Mouse (Mus musculus) gonadal fat pad, adult 2 months (tissue): Measurements from ENCODE around the gene Zkscan8. TPM values are rescaled to one million over a fixed set of nuclear protein-coding genes. Genes with fewer than 3 reads are reported as not detected.
"Not testable (repeated sequence)": the region's sequence is repeated elsewhere in the genome, so short reads cannot be mapped to it uniquely, and the experiment has no call there.

ENCODE experiments used
- DNase-seq: peaks from one replicate; pipeline ENCODE4 v3.0.0-alpha.2; 2012; ENCODE audit warnings: low read depth
- polyA plus RNA-seq: library from polyadenylated mRNA; depleted of rRNA; stranded (reverse); fragments of >200 nt; gene quantifications from 2 replicates; pipeline ENCODE4 v1.2.3, GENCODE M21; 2012; rRNA removed

The Zkscan8 gene
- polyA plus RNA-seq, result 6.2 and 6.3 TPM in 2 replicates

DNA sequence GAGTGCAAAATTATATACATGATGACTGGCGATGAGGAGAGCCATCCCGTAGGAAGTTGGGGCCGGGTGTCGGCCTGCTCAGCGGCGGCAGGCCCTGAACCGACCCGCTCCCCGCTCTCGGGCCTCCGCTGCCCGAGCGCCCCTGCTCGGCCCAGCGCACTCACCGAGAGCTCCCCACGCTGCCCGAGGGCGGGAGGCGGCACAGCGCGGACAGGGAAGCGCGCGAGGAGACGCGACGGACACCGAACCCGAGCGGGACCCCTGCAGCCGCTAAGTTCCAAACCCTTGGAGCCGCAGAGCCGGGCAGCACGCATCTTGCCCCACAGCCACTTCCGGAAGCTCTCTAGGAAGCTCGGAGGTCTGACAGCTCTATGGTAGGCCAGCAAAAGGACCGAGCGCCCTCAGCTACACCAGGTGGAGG is at the start of gene Zkscan8:
TSS of gene Zkscan8 (minus strand) at position 340 of the 421 bp plus-strand sequence.
- DNase-seq, result no peak

DNA sequence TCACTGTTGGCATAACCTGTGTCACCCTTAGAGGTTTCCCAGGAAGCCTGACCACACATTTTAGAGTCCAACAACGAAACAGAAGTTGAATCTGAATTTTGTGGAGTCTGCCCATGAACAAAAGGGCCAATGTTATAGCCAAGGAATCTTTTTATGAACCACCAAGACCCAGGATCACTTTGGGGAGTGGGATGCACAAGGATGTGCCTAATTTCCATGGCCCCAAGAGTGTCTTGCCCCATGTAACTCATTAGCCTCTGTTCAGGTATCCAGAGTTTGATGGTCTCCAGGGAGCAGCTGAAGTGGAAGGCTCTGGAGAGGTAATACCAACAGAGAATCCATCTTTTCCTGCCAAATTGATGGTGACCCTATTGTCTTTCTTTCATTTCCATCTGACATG is 28.9 kb upstream of the Zkscan8 start, which contains the start of gene Olfr1535:
TSS of gene Olfr1535 (minus strand) at position 101 of the 400 bp plus-strand sequence.
- DNase-seq, result no peak

DNA sequence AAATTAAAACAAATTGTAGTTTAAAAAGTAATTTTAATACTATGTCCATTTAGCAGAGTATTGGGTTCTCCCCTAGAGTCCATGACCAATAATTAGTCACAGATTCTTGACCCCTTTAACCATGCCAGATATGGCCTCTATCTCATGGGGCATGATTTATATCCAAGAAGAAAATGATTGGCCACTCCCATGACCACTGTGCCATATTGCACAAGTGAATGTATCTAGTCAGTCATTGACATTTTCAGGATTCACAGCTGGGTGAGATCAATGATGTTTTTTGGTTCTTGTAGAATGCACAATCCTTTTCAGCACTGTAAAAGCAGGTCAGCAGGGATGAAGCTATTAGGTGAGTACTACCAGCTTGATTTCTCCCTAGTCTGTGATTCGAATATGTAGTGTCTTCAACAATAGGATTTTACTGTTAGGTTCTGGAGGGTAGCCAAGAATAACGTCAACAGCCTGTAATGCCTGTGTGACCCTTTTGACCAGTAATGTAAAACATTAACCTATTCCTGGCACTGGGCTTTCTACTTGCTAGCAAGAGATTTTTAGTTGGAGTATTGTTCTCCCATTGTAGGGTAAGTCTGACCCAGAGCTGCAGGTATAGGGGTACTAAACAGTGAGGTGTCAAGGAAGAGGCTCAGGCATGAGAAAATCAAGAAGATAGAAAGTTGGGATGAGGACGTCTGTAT is 19.6 kb upstream of the Zkscan8 start:
- no peak for DNase-seq

- DNase-seq, result no peak
Measured at GRCm38 (mm10) chr13:21549487-21549886, 18.6 kb upstream of the Zkscan8 start.

GRCm38 (mm10) chr13:21542708-21543107 is 11.8 kb upstream of the Zkscan8 start, which contains the start of gene Olfr1366:
Olfr1366 (minus strand) TSS chr13:21542808.
- DNase-seq, result no peak

DNA sequence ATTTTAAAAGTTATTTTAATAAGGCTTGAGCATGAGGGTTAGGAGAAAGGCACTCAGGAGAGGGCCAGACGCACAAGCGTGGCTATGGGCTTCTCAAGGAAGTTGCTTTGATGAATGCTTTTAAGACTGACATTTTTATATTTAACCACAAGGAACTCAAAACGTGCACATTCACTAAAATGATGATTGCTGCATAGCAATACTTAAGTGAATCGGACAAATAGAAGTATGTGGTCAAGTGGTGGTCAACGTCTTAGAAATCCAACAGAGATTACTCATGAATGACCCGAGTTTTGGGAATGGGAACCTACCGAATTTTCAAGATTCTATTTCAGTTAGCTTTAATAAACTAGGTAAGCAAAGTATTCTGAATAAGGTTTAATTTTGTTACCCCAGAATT is 784 bp downstream of the Zkscan8 start:
- no peak for DNase-seq

- no peak for DNase-seq
Measured at GRCm38 (mm10) chr13:21506221-21506649, 24.7 kb downstream of the Zkscan8 start.

DNA sequence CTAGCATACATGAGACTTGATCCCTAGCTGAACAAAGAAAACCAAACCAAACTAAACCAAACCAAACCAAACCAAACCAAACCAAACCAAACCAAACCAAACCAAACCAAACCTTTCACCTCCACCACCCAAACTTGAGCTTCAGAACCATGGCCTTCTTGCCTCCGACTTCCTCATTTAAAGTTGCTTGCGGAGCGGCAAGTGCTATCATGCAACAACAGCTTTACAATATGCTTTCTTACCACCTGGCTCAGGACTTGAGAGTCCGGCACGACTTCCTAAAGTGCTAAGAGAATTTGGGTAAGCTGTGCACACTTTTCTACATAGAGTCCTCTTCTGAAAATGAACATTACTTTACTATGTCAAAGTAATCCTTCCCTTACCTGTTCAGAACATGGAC is 28.6 kb downstream of the Zkscan8 start:
- no peak for DNase-seq

- DNase-seq, result not testable (repeated sequence)
Measured at GRCm38 (mm10) chr13:21501182-21501581, 29.7 kb downstream of the Zkscan8 start, which contains the start of gene Gm11273. Gm11273 (minus strand) TSS chr13:21501418.

- DNase-seq, result no peak
Measured at GRCm38 (mm10) chr13:21495080-21495479, 35.8 kb downstream of the Zkscan8 start, which contains the start of gene AK157302. AK157302 (plus strand) TSS chr13:21495223.

GRCm38 (mm10) chr13:21492847-21493246 is 38.1 kb downstream of the Zkscan8 start:
- peak; percentile 96 for DNase-seq

DNA sequence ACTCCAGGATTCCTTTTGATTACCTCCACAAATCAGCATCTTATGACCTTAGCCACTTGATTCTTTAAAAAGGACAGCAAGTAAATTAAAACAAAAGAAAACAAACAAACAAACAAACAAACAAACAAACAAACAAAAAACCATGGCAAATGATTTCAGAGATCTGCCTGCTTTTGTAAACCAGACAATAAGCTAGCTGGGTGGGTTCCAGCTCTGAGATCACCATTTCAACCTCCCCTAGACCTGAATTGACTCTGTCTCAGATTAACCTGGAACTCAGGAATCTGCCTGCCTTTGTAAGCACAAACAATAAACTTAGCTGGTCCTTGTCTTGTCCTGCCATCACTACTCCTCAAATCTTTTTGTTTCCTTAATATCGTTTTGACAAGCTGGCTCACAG is 44.0 kb downstream of the Zkscan8 start:
- no peak for DNase-seq

GRCm38 (mm10) chr13:21478759-21479670 is 51.9 kb downstream of the Zkscan8 start, which contains the start of the genes Zkscan4 and Gm10065:
Zkscan4 (plus strand) TSS chr13:21478907.
Gm10065 (minus strand) TSS chr13:21479441.
- not testable (repeated sequence) for DNase-seq

DNA sequence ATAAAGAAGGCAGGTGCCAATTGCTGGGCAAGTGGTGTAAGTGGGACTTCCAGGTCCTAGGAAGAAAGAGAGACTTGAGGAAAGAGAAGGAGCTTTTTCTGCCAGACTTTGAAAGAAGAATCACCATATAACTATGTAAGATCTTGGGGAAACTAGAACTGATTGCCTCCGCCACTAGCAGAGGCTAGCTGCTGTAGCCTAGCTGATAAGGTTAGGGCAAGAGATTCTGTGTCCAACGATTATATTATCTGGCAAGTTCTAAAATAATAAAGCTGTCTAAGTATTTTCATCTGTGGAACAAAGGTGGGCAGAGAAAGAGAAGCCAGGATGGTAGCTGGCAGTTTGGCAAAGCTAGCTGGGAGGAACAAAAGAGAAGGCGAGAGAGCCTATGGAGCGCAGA is 58.5 kb downstream of the Zkscan8 start:
- DNase-seq, result no peak

DNA sequence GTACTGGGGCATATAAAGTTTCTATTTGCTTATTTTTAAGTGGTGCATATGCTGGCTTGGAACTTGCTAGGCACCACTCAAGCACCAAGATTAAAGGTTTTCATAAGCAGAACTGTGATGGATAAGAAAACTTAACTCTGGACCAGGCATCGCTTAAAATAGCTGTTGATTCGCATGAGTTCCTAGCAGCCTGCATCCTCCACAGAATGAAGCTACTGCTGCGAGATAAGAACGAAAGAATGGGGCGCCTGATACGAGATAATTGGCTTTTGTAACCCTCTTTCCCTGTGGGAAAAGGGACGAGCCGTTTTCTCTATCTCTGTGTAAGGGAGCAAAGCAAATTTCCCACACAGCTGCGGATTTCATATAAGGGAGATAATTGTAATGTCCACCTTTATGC is 61.8 kb downstream of the Zkscan8 start:
- DNase-seq, result no peak

DNA sequence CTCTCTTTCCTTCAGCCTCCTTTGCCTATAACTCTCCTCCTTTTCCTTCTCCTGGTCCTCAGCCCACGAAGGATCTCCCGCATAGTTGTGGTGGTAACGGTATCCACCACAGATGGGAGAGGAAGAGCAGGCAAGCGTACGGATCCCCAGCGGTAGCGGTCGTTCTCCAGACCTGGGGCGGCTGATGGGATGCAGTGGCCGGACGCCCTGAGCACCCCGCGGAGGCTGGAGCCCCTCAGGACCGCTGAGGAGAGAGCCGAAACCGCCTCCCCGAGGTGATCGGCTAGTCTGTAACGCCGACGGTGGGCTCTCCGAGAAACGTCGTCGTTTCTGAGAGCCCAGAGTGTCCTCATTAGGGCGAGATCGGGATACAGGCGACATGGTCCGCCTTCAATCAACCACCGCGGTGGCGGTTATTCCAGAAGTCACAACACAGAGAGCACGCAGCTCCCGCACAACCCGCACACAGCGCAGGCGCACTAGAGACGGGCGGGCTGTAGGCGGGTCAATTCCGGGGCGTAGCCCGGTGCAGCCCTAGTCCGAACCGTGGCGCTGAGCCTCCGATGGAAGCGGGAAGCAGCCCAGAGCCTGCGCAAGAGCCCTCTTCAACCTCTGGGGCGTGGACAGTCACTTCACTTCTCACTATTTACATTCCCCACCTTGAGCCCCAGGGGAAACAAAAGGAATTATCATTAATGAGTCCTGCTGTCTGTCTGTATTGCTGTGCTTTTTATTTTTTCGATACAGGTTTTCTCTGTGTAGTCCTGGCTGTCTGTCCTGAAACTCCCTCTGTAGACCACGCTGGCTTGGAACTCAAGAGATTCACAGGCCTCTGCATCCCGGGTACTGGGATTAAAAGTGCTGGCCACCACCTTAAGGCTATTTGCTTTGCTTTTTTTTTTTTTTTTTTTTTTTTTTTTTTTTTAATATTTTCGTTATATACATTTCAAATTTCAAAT is 62.6 kb downstream of the Zkscan8 start, which contains the start of gene Nkapl:
TSS of gene Nkapl (minus strand) at position 449 of the 959 bp plus-strand sequence.
- no peak for DNase-seq

- DNase-seq, result no peak
Measured at GRCm38 (mm10) chr13:21467336-21467735, 63.6 kb downstream of the Zkscan8 start.
